Mouse (Mus musculus) R1 (cell line): ENCODE results near the gene Nav2.

ENCODE experiments used
- DNase-seq: peaks from one replicate; pipeline ENCODE4 v3.0.0-alpha.2; 2018; ENCODE audit warnings: low read depth, low spot score

Nav2 gene

DNA sequence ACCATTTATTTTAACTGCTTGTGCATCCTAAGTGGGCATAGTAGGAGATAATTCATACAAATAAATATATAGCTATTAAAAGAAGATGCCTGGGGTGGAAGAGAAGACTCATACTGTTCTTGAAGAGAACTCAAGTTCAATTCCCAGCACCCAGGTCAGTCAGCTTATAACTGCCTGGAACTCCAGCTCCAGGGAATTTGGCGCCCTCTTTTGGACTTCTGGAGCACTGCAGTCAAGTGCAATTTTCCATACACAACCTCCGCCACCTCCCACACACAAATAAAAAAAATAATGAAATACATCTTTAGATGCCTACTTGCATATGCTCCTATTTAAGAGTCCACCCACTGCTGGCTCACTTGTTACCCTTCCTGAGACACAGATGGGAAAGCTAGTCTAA lies 416.1 kb downstream of the Nav2 start:
- DNase-seq, result peak; percentile 58

DNA sequence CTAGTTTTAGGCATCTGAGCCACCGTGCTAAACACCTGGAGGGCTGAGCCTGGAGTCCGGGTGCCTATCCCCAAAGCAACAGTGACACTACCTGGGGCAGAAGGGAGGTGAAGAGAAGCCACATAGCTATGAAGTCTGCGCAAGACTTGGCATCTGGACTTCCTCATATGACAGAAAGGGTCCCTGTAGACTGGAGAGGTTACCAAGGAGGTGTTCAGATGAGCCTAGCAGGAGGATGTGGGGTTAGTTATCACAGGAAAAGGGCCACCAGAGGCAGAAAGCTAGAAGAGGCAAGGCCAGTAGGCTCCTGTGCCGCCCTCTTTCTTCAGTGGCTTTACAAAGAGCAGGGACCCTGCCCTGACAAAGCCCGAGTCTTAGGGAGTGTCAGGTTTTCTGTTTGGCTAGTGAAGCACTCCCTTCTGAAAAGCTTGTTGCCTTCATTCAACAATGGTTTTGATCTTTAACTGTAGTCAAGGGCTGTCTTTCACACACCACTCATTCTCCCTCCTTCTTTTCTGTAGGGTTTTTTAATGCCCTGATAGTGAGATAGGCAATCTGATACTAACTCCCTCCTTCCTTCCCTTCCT lies 417.7 kb downstream of the Nav2 start:
- no peak for DNase-seq

GRCm38 (mm10) chr7:49326967-49327742 lies 418.6 kb downstream of the Nav2 start:
- no peak for DNase-seq

DNA sequence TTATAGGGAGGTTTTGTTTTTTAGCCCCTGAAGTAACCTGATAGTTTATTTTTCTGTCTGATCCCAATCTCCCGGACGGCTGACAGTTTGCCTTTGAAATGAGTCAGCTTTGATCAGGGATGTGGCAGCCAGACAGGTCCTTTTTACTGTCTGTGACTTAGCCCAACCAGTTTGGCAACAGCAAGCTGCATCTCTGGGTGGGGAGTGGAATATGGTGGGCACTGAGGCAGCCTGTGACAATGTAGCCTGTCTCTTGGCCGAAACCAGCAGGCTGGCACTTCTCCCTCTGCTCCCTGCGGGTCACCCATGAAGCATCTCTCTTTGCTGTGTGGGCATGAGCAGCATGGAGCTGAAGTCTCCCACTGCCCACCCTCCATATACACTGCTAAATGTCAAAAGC lies 421.7 kb downstream of the Nav2 start:
- no peak for DNase-seq

DNA sequence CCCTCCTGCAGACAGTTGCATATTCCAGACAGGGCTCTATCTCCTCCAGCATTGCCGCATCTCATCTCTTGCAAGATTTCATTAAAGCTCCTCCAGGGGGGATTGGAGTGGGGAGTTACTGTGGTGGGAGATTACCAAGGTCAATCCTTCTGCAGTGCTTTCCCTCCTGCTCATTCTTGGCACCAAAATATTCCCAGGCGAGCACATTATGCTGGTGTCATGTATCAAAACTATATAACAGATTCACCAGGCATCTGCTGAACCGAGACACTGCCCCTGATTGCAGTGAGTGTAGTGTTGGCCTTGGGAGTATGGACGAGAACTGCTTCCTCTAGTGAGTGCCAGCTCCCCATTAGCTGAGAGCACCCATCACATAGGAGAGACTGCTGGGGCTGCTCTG lies 423.4 kb downstream of the Nav2 start:
- DNase-seq, result no peak

GRCm38 (mm10) chr7:49332644-49333043 lies 424.1 kb downstream of the Nav2 start:
- no peak for DNase-seq

DNA sequence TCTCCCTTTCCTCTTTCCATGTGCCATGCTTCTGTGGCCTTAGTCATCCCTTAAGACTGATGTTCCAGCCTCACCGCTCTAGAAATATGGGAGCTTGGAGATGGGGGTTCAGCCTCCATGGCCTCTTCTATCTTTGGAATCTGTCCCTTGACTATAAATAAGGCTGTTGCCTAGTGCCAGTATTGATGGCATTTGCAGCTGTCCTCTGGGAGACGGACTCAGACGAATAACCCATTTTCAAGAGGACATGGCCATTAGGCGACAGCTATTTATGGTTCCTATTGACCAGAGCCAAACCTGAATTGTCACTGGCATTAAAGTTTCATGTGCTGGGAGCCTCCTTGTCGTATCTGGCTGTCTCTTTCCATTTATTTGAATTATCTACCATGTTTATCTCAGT lies 425.6 kb downstream of the Nav2 start:
- DNase-seq, result no peak

DNA sequence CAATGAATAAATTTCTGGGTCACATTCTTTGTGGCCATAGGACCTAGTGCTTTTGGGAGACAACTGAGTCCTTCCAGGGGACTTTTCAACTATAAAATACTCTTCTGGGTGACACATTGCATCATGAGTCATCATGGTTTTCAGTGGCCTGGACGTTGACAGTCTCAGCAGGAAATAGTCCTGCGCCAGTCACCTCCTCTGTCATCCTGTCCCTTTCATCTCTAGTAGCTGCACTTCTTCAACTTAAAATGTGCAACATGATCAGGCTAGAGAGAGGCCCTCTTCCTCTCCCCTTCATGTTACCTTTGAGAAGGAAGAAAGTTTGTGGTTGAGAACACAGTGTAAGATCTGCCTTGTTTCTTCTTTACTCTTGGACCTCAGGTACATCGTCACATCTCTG lies 426.5 kb downstream of the Nav2 start:
- no peak for DNase-seq

- no peak for DNase-seq
Observed at GRCm38 (mm10) chr7:49336725-49337124, 428.2 kb downstream of the Nav2 start.

DNA sequence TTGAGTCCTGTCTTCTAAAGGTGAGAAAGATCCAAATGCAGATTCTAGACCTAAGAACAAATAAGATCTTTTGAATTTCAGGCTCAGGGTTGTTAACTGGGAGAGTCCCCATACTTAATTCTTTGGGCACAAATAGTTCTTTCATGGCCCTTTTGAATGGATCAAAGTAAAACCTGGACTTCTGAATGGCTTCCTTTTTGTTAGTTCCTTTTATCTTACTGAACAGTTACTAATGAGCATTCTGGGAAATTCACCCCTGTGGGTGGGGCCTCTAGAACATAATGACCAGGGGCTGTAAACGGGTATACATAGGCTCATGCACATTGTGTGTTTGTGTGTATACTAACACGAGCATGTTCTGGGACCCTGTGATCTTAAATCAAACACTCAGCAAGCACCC lies 429.2 kb downstream of the Nav2 start:
- no peak for DNase-seq

- DNase-seq, result no peak
Observed at GRCm38 (mm10) chr7:49339953-49340352, 431.4 kb downstream of the Nav2 start.

GRCm38 (mm10) chr7:49341151-49341918 lies 432.8 kb downstream of the Nav2 start:
- DNase-seq, result no peak

- DNase-seq, result peak; percentile 40
Observed at GRCm38 (mm10) chr7:49341919-49342529, 433.5 kb downstream of the Nav2 start.

DNA sequence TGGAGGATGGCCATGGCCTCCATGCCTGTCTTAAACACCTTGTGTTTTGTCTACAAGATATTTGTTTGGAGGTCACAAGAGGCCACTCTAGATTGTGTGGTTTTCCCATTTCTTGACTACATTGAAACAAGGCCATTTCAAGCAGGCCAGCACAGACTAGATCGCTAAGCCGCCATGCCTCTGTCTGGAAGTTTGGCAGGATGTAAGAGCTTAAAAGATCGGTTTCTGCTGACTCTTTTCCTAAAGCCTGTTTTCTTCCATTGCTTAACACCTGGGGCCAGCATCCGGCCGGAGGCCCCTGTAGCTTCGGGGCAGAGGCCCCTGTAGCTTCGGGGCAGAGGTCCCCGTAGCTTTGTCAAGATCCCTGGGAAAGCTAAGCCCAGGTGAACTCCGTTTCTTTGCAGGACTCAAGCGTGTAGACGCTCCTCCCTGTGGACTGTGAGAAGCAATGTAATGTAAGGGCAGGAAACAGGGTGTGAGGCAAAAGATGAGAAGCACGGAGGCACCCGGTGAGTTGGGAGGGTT lies 434.1 kb downstream of the Nav2 start:
- no peak for DNase-seq

- DNase-seq, result no peak
Observed at GRCm38 (mm10) chr7:49343081-49343600, 434.6 kb downstream of the Nav2 start.

- DNase-seq, result peak; percentile 56
Observed at GRCm38 (mm10) chr7:49343752-49344484, 435.4 kb downstream of the Nav2 start.

DNA sequence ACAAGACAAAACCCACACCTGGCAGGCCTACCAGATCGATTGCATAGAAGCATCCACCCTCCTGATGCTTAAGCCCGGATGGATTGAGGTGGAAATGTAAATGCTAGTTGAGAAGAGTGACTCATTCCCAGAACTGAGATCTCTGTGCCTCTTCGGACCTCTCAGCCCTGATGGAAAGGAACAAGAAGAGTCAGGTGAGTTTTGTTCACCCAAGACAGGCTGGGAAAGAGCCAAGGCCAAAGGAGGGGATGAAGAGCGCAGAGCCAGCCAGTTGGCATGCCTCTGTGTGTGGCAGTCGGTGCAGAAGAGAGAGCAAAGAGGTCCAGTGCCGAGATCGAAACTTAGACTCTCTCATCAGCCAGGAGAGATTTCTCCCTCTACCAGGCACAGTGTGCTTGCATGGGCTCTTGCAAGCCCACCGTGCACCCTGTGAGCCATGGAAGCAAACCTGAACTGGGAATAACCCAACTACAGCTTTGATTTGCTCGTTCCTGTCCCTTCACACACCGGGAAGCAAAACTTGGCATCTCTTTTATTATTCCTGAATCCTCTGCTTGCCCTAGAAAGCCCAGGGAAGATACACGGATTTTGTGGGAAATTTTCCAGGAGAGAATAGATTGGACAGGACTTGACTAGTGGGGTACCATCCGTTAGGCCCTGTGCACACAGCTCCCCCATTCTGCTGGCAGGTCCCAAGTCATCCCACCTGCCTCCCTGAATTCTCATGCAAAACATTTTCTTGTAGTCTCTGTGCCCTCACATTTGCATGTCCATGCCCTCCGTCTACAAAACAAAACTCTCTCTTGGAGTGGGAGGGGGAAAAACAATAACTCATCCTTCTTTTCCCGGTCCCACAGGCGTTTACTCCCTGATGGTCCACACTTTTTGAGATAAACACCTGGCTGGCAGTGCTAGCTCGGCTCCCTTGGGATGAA lies 439.1 kb downstream of the Nav2 start:
- peak; percentile 93 for DNase-seq

- peak; percentile 88 for DNase-seq
Observed at GRCm38 (mm10) chr7:49348636-49349035, 440.1 kb downstream of the Nav2 start.

DNA sequence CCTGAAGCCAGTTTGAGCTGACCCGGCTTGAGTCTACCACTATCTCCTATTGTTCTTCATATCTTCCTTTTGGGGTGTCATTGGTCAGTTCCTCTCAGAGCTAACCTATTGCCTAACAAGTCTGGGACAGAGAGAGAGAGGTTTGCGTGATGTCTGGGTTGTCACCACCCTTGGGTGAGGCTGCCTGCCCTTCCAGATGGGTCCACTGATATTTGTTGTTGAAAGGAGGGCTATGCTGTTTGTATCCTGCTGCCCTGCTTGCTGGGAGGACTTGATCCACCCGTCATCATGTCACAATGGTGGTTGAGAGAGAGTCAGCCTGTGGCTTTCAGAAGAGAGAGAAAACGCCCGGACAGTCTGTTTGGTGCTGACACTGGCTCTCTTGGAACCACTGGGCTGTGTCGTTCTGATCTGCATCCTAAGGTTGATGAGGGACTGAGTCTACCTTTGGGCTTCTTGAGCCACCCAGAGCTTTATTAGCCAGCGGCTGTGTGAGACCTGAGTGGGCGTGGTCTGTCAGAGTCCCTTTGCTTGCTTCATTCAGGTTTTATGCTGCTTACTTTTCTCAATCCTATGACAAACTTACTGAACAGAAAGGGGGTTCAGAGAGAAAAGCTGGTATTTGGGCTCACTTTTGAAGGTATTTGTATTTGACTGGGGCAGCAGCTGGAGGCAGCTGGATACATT lies 441.9 kb downstream of the Nav2 start:
- DNase-seq, result peak; percentile 20
